Mouse (Mus musculus) stomach, postnatal 0 days (tissue): ENCODE data around the gene Ola1. TPM values are rescaled to one million over a fixed set of nuclear protein-coding genes. Genes with fewer than 3 reads are reported as not detected.
A peak's percentile ranks its signal among the peaks of the same experiment; 100 is the strongest.

ENCODE experiments used
- ATAC-seq: fragments of 200-750 bp; cut with Nextera tagmentation; 2 replicates; pipeline ENCODE4 v1.8.0; 2017; ENCODE audit not compliant: low FRiP score, low TSS enrichment
- DNase-seq: peaks from one replicate; pipeline ENCODE4 v3.0.0-alpha.2; 2016; ENCODE audit warnings: low spot score
- H3K27ac ChIP-seq: fragments of 300-500 bp; sonication (generic); replicated peaks from 2 replicates; pipeline ENCODE4 v1.5.1; 2014; ENCODE audit warnings: mild to moderate bottlenecking, control low read depth
- H3K27me3 ChIP-seq: fragments of 300-500 bp; sonication (generic); 2 replicates; pipeline ENCODE4 v1.6.1; 2014; ENCODE audit warnings: low read length; ENCODE audit not compliant: control insufficient read depth, insufficient read depth
- H3K36me3 ChIP-seq: fragments of 300-500 bp; sonication (generic); 2 replicates; pipeline ENCODE4 v1.6.1; 2014; ENCODE audit warnings: low read length, mixed read lengths; ENCODE audit not compliant: control insufficient read depth, insufficient read depth
- H3K4me1 ChIP-seq: fragments of 300-500 bp; sonication (generic); replicated peaks from 2 replicates; pipeline ENCODE4 v1.6.1; 2014; ENCODE audit warnings: antibody characterized with exemption; ENCODE audit not compliant: control insufficient read depth, insufficient read depth
- H3K4me2 ChIP-seq: fragments of 300-500 bp; sonication (generic); replicated peaks from 2 replicates; pipeline ENCODE4 v1.6.1; 2014; ENCODE audit warnings: low read depth, mild to moderate bottlenecking, control low read depth, moderate library complexity
- H3K4me3 ChIP-seq: fragments of 300-500 bp; sonication (generic); 2 replicates; pipeline ENCODE4 v1.5.1; 2014; ENCODE audit warnings: low read depth, low read length, control low read depth
- H3K9ac ChIP-seq: fragments of 300-500 bp; sonication (generic); 2 replicates; pipeline ENCODE4 v1.6.1; 2014; ENCODE audit warnings: mild to moderate bottlenecking, low read length, control low read depth, mixed read lengths
- H3K9me3 ChIP-seq: fragments of 300-500 bp; sonication (generic); 2 replicates; pipeline ENCODE4 v1.6.1; 2016; ENCODE audit warnings: low read length; ENCODE audit not compliant: control insufficient read depth
- CTCF ChIP-seq: IDR thresholded peaks from 2 replicates; pipeline ENCODE4 v1.5.1; 2016; ENCODE audit warnings: antibody characterized with exemption, low read depth, mild to moderate bottlenecking, moderate library complexity
- EP300 ChIP-seq: optimal IDR thresholded peaks from 2 replicates; pipeline ENCODE3; 2016; ENCODE audit warnings: antibody characterized with exemption
- WGBS: fragments of 180-500 bp; shearing (Covaris S2); extraction: QIAGEN DNeasy Blood & Tissue Kit; methylation state at CpG from one replicate; pipeline ENCODE4 v1.1.7; 2014; 5-methylcytosine and 5-hydroxymethylcytosine counted together
- polyA plus RNA-seq: library from polyadenylated mRNA; unstranded; fragments of >200 nt; fragmentation: Nextera tagmentation; extraction: Ambion mirVana; gene quantifications from 2 replicates; pipeline ENCODE4 v1.2.1, GENCODE M21; 2015

Ola1 gene
- polyA plus RNA-seq, 1 experiment from 2014 or later: 62.4 TPM

DNA sequence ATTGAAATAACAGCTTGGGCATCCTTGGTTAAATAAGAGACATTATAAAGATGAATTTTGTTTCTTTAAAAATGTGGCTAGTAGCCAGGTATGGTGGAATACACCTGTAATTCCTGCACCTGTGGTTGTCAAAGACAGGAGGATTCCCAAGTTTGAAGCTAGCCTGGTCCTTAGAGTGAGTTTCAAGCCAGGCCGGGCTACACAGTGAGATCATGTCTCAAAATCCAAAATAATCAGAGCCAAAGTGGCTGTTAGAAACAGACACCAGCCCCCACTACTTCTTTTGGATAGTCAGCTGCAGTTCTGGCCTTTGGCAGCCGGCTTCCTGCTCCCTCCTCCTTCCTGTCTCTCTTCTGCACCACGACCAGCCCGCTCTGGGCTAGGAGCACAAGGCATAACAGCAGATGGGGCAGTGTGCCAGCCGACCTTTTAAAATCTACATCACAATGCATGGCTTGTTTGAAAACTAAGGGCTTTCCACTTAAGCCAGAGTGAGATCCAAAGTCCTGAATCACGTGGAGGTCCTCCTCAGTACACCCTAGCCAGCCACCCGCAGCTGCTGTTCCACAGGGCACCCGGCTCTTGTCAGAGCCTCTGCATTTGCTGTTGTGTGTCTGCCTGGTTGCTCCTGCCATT lies 132.9 kb downstream of the Ola1 start:
- no peaks in the 10 kb centered on the region for H3K27me3 ChIP-seq
- DNase-seq: peak; percentile 67
- ATAC-seq: peak; percentile 82
- no peak overlapping the region for H3K4me3 ChIP-seq
- no peak overlapping the region for H3K9ac ChIP-seq
- 26% methylated on average over 8 of the region's 8 CpGs for WGBS
- peaks cover 4% of the 10 kb centered on the region; the same call in 1 of the 2 replicates for H3K4me1 ChIP-seq
- TF ChIP-seq CTCF (no peak), EP300 (no peak)
- no peaks in the 10 kb centered on the region for H3K9me3 ChIP-seq
- no peaks in the 10 kb centered on the region for H3K36me3 ChIP-seq
- no peak overlapping the region for H3K4me2 ChIP-seq
- no peak overlapping the region for H3K27ac ChIP-seq

DNA sequence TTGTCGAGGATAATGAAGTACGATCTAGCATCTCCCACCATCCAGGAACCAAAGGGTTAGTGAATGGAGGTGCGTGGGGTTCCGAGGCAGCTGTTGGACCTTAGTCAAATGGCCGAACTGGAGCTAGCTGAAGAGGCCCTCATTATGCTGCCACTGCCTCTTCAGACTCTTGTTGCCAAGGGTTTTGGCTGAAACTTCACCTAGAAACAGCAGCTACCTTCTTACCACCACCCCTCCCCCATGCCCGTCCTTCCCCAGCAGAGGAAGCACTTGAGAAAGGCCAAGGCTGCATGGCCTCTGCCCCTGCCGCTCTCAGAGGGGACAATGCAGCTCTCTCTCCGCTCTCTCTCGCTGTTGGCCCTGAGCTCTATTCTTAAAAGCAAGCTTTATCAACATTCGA lies 136.2 kb downstream of the Ola1 start:
- H3K27ac ChIP-seq: no peak overlapping the region
- H3K27me3 ChIP-seq: no peaks in the 10 kb centered on the region
- no peak overlapping the region for H3K9ac ChIP-seq
- TF ChIP-seq CTCF (no peak), EP300 (no peak)
- no peaks in the 10 kb centered on the region for H3K36me3 ChIP-seq
- H3K4me2 ChIP-seq: no peak overlapping the region
- no peak overlapping the region for H3K4me3 ChIP-seq
- no peak for ATAC-seq
- no peak for DNase-seq
- H3K9me3 ChIP-seq: no peaks in the 10 kb centered on the region
- WGBS: 85% methylated on average over 10 of the region's 10 CpGs
- peaks cover 4% of the 10 kb centered on the region; the same call in 1 of the 2 replicates for H3K4me1 ChIP-seq

GRCm38 (mm10) chr2:73081861-73082260 lies 136.9 kb downstream of the Ola1 start:
- 79% methylated on average over 2 of the region's 2 CpGs for WGBS
- Histone ChIP-seq H3K27ac (no peak overlapping the region), H3K36me3 (no peaks in the 10 kb centered on the region), H3K9ac (no peak overlapping the region), H3K9me3 (no peaks in the 10 kb centered on the region), H3K4me1 (peaks cover 4% of the 10 kb centered on the region; the same call in 1 of the 2 replicates), H3K4me2 (no peak overlapping the region), H3K27me3 (no peaks in the 10 kb centered on the region), H3K4me3 (no peak overlapping the region)
- no peak for ATAC-seq
- DNase-seq: no peak
- TF ChIP-seq EP300 (no peak), CTCF (no peak)

GRCm38 (mm10) chr2:73080084-73080483 lies 138.6 kb downstream of the Ola1 start:
- Histone ChIP-seq H3K27ac (no peak overlapping the region), H3K4me3 (no peak overlapping the region), H3K4me2 (no peak overlapping the region), H3K36me3 (no peaks in the 10 kb centered on the region), H3K27me3 (no peaks in the 10 kb centered on the region), H3K9me3 (no peaks in the 10 kb centered on the region), H3K4me1 (no peaks in the 10 kb centered on the region), H3K9ac (no peak overlapping the region)
- ATAC-seq (no peak), DNase-seq (no peak)
- no CpG with 5 or more reads among the region's 2 CpGs for WGBS
- TF ChIP-seq EP300 (no peak), CTCF (peak; percentile 68)

- DNase-seq (no peak), ATAC-seq (no peak)
- H3K9me3 ChIP-seq: no peaks in the 10 kb centered on the region
- TF ChIP-seq EP300 (no peak), CTCF (no peak)
- no peaks in the 10 kb centered on the region for H3K27me3 ChIP-seq
- no peak overlapping the region for H3K4me3 ChIP-seq
- no peaks in the 10 kb centered on the region for H3K36me3 ChIP-seq
- WGBS: 70% methylated on average over 15 of the region's 15 CpGs
- H3K4me1 ChIP-seq: no peaks in the 10 kb centered on the region
- no peak overlapping the region for H3K4me2 ChIP-seq
- no peak overlapping the region for H3K9ac ChIP-seq
- H3K27ac ChIP-seq: no peak overlapping the region
These were observed 139.4 kb downstream of the Ola1 start for GRCm38 (mm10) chr2:73079311-73079710.

GRCm38 (mm10) chr2:73073811-73074472 lies 144.8 kb downstream of the Ola1 start:
- no peak for ATAC-seq
- WGBS: 87% methylated on average over 11 of the region's 11 CpGs

More at GRCm38 (mm10) chr2:73073811-73074472, 144.8 kb downstream of the Ola1 start:
- H3K36me3 ChIP-seq: no peaks in the 10 kb centered on the region
- no peak overlapping the region for H3K27ac ChIP-seq
- H3K4me2 ChIP-seq: no peak overlapping the region
- H3K4me3 ChIP-seq: no peak overlapping the region
- TF ChIP-seq CTCF (no peak), EP300 (no peak)
- DNase-seq: no peak
- no peaks in the 10 kb centered on the region for H3K4me1 ChIP-seq
- no peaks in the 10 kb centered on the region for H3K9me3 ChIP-seq
- H3K9ac ChIP-seq: no peak overlapping the region
- no peaks in the 10 kb centered on the region for H3K27me3 ChIP-seq
